Mouse (Mus musculus) neural tube, embryonic 10.5 days (tissue): ENCODE data around the gene Tnk1.

ENCODE experiments used
- DNase-seq: peaks from one replicate; pipeline ENCODE4 v3.0.0-alpha.2; 2017; ENCODE audit warnings: low spot score; ENCODE audit errors: extremely low spot score

Gene Tnk1

GRCm38 (mm10) chr11:69838714-69839104 lies 19.8 kb downstream of the Tnk1 start:
- no peak for DNase-seq

- peak; percentile 95 for DNase-seq
Observed at GRCm38 (mm10) chr11:69837952-69838713, 20.4 kb downstream of the Tnk1 start, which contains the start of gene Tmem256. Gene Tmem256 (plus strand): TSS chr11:69838514.

- no peak for DNase-seq
Observed at GRCm38 (mm10) chr11:69837604-69837951, 21.0 kb downstream of the Tnk1 start, which contains the start of gene Nlgn2. Gene Nlgn2 (minus strand): TSS chr11:69837784.

GRCm38 (mm10) chr11:69836703-69837576 lies 21.6 kb downstream of the Tnk1 start:
- peak; percentile 56 for DNase-seq

GRCm38 (mm10) chr11:69835966-69836335 lies 22.6 kb downstream of the Tnk1 start:
- DNase-seq = no peak

- DNase-seq = peak; percentile 61
Observed at GRCm38 (mm10) chr11:69835326-69835965, 23.1 kb downstream of the Tnk1 start.

- peak; percentile 48 for DNase-seq
Observed at GRCm38 (mm10) chr11:69834001-69834549, 24.5 kb downstream of the Tnk1 start.

- no peak for DNase-seq
Observed at GRCm38 (mm10) chr11:69833554-69833953, 25.0 kb downstream of the Tnk1 start.

GRCm38 (mm10) chr11:69828832-69829231 lies 29.7 kb downstream of the Tnk1 start:
- DNase-seq = no peak

- no peak for DNase-seq
Observed at GRCm38 (mm10) chr11:69823456-69823855, 35.1 kb downstream of the Tnk1 start.

- no peak for DNase-seq
Observed at GRCm38 (mm10) chr11:69822080-69822479, 36.5 kb downstream of the Tnk1 start, which contains the start of gene Spem1. Gene Spem1 (minus strand): TSS chr11:69822180.

GRCm38 (mm10) chr11:69818871-69819270 lies 39.7 kb downstream of the Tnk1 start:
- no peak for DNase-seq

- DNase-seq = no peak
Observed at GRCm38 (mm10) chr11:69818365-69818764, 40.2 kb downstream of the Tnk1 start, which contains the start of gene Spem2. Gene Spem2 (minus strand): TSS chr11:69818465.

GRCm38 (mm10) chr11:69816520-69816919 lies 42.0 kb downstream of the Tnk1 start:
- DNase-seq = no peak

GRCm38 (mm10) chr11:69815155-69815554 lies 43.4 kb downstream of the Tnk1 start, which contains the start of gene Gm39566:
Gene Gm39566 (minus strand): TSS chr11:69815298.
- DNase-seq = no peak

- DNase-seq = no peak
Observed at GRCm38 (mm10) chr11:69810280-69810679, 48.2 kb downstream of the Tnk1 start.

GRCm38 (mm10) chr11:69807641-69808040 lies 50.9 kb downstream of the Tnk1 start:
- DNase-seq = no peak

- no peak for DNase-seq
Observed at GRCm38 (mm10) chr11:69806378-69806777, 52.2 kb downstream of the Tnk1 start.

- no peak for DNase-seq
Observed at GRCm38 (mm10) chr11:69804972-69805909, 53.3 kb downstream of the Tnk1 start, which contains the start of gene Tmem102. Gene Tmem102 (minus strand): TSS chr11:69805624.

- peak; percentile 30 for DNase-seq
Observed at GRCm38 (mm10) chr11:69804652-69804940, 53.9 kb downstream of the Tnk1 start.
